Mouse (Mus musculus): ENCODE results near the gene Dennd2d.

Dennd2d gene

DNA sequence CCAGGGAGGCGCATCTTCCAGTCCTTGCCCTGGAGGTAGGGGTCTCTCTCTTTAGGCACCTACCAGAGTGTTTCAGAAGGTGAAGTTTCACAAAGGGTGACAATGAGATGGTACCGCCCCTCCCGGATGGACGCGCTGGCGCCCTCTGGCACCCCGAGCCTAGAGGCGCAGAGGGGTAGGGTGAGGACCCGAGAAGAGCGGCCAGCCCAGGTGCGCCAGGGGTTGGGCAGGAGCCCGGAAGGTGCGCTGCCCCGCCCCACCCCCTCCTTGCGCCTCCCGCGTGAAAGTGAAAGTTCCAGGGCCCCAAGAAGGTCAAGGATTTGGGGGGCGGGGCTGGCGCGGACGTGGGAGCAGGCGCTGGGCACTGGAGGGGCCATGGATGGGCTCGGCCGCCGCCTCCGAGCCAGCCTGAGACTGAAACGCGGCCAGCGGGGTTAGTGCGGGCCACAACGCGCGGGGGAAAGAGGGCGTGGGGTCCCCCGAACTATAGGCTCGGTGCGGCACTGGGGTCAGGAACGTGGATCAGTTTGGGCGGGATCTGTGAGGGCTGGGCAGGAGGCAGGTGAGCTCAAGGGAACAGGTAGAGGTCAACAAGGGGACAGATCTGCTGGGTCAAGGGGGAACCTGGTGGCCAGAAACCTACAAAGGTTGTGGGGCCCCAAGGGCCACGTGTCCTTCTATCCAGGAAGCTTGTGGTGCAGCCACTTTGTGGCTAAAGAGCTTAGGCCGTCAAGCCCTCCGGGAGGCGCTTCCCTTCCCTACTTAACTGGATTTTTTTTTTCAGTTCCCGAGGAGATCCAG lies at the start of gene Dennd2d:
Gene Dennd2d (plus strand): TSS at position 125 of the 801 bp plus-strand sequence.
- DNase-seq = no peak

DNA sequence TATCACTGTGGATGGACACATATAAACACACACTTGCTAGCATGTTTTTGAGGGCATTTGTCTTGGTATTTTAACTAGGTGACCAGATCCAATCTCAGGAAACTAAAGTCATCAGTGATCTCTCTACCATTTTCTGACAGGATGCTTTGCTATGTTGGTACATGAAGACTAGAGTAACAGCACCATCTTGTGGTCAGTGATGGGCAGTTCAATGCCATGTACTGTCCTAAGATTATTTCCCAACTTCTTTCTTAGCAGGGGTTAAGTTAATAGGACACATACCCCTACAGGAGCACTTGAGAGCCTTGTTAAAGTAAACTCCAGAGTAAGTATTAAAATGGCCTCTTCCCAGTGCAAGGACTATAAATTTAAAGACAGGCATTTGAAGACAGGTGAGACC lies 33.6 kb upstream of the Dennd2d start:
- DNase-seq = peak; percentile 42 to 51

DNA sequence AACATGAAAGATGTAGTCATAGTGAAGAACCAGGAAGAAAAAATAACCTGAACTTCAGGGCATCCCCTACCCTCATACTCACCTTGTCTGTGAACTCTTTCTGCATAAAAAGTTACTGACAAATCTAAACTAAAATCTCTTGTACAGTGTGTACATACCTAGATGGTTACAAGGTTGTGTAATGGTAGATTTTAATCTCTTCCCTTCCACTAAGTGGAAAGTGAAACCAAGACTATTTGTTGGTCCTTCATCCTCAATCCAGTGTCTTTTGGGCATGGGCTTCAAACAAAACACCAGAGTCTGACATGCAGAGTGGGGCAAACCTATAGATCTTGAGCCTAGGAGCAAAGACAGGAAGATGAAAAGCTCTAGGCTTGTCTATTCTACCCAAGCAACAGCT lies 33.2 kb upstream of the Dennd2d start:
- no peak for DNase-seq

DNA sequence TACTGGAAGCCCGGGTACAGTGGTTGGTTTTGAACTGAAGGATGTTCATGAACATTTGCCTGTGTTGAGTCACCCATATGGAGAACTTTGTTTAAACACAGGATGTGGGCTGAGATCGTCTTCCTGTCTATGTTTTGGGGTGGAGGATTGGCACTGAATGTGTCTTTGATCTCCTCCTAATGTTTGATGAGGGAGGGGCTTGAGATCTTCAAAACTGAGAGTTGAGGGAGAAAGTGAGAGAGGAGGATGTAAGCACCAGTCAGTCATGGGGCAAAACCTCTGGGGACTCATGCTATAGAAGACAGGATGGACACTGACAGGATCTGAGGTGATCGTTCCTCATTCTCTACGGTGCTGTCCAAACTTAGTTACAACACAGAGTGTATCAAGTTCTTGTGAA lies 32.6 kb upstream of the Dennd2d start:
- DNase-seq = no peak

DNA sequence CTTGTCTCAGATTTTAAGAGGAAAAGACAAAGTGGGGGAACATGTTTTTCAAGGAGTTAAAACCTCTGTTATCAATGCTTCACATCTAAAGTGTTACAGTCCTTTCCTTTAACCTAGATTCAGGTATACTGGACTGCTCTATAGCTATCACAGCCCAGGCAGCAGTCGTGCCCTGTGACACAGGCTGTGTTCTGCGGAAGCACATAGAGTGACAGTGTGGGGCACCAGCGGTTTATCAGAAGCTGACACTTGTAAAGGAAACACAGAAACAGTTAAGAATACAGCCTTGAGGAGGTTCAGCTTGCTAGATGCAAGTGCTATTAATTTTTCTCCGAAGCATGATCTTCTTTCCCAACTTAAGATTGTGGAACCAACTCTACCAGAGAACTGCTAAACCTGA lies 29.6 kb upstream of the Dennd2d start:
- no peak for DNase-seq

DNA sequence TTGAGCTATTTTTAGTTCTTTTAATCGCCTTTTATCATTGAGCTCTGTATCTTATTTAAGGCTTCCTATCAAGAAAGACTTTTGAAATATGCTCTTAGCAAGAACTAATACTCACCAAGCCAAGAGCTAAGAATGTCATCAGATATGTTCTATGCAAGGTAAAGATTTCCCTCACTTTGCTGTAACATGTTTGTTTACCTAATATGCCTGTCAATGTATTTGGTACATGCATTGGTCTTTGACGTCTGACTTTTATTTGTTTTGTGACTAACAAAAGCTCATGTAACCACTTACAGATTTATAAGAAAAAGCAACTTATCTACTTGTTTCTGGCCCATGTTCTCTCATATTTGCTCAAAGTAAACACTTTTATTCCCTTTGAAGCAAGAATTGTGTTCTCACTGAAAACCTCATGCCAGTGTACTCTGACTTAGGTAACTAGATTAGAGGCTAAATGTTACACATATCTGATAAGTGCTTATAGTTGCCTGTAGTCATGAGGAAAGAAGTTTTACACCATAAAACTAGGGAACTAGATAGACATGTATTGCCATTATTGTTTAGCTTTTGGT lies 24.8 kb upstream of the Dennd2d start:
- DNase-seq = no peak

DNA sequence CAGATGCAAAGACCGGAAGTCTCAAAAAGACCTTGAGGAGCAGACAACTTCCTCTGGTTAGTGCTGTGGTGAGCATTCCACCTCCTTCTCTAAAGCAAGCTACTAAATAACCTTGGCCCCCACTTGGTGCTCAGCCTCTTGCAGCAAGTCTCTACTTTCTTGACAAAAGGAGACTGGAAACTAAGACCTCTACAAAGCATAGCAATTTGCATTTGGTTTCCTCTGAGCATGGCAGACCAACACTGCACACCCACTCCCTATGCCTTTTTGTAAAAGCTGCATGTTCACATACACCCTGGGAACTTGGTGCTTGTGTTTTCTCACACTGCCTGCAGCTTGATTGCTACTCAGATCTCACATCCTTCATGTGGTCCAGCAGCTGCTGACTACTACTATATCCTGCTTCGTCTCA lies 20.1 kb upstream of the Dennd2d start:
- DNase-seq = no peak

DNA sequence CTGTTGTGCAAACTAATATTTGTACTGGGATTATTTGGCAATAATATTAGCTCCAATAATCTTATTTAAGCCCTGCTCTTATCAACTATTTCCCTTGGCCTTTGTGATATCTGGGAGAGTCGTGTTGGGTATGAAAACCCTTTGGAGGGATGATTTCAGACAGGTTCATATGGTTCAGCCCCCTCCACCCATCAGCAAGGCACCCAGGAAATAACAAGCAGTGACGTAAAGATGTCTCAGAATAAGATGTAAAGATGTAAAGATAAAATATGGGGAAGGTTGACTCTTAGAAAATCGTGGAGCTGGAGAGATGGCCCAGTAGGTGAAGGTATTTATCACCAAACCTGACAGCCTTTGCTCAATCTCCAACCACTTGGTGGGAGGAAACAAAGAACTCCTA lies 19.7 kb upstream of the Dennd2d start:
- no peak for DNase-seq

DNA sequence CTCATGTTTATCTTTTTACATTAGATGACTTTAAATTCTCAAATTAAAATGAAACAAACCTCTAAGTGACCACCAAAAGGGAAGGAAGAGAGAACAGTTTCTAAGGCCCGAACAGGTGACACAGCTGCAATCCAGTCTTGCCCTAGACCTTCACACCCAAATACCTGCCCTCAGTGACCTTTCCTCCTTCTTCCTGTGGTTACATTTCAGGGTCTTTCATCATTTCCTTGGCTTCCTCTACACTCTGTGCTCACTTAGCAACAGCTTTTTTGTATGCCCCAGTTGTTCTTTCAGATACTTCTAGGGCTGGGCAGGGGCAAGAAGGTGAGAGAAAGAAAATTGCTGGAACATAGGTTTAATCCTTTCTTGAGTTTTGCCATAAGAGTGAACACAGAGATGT lies 17.5 kb upstream of the Dennd2d start:
- no peak for DNase-seq

DNA sequence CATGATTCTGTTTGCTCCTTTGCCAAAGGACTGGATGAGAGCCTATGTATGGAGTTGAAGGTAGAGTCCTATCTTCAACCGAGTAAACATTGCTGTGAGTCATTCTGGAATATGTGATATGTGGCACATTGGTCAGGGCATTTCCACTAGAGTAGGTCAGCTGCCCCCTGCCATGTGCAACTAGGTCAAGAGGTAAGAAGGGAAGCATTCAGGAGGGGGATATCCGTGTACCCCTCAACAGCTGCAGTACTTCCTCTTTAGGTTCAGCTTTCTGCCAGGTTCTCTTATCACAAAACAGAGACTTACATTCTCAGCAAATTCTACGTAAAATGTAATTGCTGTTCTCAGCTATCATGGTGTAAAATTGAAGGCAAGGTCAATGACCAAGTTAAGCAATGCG lies 8.0 kb upstream of the Dennd2d start:
- DNase-seq = no peak

DNA sequence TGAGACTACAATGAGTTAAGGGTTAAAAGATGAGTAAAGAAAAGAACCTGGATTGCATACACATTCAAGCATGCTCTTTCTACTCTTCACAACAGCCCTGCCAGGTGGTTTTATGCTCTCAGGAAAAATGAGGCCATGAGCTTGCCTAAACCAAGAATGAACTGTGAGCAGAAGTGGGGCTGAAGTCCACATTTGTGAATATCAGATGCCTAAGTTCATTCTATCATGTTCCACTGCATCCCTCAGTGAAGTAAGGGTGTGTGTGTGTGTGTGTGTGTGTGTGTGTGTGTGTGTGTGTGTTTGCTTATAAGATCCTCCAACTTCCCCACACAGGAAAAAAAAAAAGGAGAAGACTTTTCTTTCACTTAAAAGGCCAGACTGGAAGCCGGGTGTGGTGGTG lies 5.3 kb upstream of the Dennd2d start:
- no peak for DNase-seq

DNA sequence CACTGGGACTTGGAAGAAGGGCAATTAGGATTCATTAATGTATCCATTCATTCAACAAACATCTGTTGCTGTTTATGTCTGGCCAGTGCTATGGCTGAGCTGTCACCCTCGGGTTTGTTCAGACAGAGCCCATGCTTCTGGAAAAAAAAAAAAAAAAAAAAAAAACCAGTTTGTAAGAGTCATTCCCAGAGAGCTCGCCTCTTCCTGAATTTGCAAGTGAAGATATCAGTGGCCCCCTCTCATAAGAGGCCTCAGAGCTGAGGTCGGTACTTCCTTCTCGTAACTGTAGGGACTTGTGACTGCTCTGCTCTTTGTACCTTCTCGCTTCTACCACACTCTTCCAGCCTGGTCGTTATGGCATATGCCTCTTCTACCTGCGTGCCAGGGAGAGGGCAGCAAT lies 1.1 kb downstream of the Dennd2d start:
- no peak for DNase-seq

DNA sequence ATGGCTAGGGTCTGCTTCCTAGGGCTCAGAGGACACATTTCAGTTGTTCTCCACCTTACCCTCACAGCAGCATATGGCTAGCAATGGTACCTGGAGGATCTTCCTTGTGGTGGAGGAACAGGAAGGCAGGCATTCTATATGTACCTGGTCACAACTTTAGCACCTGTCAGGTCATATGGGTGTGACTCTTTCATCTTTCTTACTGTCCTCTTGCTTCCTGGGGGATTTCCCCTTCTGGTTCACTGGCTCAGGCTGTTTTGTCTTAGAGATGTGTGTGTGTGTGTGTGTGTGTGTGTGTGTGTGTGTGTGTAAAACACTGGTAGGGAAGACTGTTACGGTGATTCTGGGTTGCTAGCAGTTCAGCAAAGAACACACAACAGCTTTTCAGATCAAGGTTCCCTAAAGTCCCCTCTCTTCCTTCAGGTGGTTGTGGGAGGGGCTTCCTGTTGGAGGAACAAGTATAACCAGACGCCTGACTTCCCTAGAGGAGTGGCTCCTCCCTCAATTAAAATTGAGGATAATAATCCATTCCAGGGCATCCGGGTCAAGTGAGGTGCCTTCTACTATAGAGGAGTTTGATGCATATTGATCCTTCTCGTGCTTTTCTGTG lies 1.7 kb downstream of the Dennd2d start:
- no peak for DNase-seq

DNA sequence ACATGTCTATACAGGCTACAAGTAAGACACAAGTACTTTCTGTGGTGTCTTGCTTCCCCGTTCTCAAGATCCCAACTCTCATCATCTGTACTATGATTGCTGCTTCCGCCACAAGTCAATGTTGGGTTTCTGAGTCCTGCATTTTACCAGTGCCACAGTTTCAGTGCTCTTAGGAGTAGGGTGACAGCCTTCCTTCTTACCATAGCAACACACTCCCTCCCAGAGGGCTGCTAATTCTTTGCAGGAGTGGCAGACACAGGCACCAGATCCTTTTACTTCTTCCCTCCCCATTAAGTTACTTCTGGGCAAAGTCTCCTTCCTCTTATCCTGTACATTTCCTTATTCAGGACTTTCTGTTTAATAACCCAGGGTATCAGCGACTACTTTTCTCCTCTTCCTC lies 2.7 kb downstream of the Dennd2d start:
- no peak for DNase-seq

DNA sequence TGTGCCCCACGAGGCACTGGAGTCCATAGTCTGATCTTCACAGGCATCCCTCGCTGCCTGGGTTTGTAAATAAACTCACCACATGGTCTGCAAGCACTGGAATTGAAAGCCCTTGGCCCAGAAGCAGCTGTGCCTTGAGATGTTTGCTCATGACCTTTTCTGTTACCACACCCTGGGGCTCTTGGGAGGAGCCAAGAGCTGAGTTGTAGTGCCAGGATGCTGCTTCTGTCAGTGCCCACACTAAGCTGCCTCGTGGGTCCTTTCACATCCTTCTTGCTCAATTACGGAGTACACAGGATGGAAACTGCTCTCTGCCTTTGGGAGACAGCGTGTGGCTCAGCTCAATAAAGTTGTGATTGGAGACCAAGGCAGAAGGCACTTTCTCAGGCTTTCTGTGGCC lies 3.6 kb downstream of the Dennd2d start:
- DNase-seq = no peak

DNA sequence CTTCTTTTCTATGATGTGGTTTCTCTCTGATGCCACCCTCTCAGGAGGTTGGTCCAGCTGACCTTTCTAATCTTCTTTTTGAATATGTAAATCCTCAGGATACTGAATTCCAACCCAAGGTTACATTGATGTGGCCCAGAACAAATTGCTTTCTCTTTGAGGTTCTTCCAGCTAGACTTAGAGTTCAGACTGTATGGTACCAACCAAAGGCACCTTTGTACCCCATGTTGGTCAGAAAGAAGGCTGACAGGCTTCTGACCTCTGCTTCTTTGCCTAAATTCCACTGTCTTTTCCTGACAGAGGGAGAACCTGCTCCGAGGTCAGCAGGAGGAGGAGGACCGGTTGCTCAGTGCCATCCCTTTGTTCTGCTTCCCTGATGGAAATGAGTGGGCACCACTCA lies 5.3 kb downstream of the Dennd2d start:
- no peak for DNase-seq

DNA sequence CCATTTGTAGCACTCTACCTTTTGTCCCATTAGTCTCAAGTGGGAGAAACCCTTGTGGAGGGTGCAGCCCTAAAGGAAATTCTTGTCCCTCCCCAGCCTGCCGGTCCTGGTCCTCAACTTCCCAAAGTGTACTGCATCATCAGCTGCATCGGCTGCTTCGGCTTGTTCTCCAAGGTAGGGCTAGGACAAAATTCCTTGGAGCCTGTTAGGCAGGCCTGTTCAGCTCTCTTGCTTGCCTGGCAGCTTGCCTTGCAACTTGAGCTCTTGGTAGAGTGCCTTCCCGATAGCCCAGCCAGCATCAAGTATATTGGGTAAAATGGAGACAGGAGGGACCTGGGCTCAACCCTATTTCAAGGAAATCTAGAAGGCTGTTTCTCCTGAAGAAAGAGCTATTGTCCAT lies 8.0 kb downstream of the Dennd2d start:
- no peak for DNase-seq

DNA sequence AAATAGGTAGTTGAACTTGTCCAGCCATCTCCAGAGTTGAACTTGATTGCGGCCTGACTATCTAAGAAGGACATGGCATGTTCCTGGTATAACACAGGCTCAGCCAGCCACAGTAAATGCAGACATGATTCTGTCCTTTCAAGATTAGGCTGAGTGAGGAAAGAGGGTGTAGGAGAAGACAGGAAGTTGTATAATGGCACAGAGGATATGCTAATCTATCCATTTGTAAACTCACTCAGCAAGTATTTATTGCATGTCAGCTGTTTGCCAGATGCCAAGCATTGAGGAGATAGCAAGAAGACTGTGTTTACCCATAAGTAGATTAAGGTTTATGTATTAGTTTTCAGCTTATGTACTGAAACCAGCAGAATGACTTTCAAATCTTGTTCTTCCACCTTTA lies 10.5 kb downstream of the Dennd2d start:
- no peak for DNase-seq

DNA sequence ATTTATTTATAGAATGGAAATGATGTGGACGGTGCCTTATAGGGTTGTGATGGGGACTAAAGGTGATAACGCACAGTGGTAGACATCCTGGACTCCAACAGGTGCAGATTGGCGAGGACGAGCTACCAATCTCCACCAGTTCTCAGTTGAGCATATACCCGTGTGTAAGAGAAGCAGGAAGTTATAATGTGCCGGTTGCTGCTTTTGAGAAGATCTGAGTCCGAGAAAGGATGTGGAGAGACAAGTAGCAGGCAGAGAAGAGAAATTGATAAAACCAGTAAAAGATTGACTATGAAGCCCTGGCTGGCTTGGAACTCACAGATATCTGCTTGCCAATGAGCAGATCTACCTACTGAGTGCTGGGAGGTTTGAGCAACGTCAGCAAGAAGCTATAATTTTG lies 11.0 kb downstream of the Dennd2d start:
- DNase-seq = no peak

DNA sequence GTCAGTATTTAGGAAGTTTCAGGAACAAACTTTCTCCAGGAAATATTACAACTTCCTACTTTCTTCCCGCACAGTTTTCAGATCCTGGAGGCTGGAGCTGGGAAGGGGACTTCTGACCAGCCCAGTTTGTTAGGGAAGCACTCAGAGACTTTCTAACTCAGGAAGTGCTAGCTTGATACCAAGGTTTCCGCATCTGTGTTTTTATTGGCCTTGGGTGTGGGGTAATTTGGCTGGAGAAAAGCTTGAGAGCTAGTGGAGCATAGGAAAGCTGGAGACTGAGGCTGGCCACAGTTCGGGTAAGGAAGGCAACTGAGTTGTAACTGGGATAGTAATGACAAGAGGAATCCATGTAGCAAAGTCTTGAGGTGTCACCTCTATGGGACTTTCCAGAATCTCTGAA lies 11.7 kb downstream of the Dennd2d start:
- no peak for DNase-seq

DNA sequence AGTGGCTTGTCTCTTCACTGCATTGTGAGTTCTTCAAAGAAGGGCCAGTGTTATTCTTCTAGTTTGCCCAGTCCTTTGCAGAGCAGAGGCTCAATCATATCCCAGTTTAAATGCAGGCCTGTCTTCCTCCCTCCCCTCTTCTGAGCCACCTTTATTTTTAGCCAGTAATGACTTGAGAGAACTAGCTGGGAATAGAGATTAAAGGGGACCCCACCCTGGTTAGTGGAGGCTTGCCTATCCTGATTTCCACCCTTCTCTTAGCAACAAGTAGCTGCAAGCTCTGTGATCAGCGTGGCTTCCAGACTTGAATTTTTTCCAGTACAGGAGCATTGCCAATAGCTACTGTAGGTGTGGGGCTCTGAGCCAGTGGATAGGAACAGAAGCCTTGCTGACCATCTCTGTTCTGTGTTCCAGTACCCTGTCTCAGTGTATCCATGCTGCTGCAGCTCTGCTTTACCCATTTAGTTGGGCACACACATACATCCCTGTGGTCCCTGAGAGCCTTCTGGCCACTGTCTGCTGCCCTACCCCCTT lies 12.3 kb downstream of the Dennd2d start:
- no peak for DNase-seq

DNA sequence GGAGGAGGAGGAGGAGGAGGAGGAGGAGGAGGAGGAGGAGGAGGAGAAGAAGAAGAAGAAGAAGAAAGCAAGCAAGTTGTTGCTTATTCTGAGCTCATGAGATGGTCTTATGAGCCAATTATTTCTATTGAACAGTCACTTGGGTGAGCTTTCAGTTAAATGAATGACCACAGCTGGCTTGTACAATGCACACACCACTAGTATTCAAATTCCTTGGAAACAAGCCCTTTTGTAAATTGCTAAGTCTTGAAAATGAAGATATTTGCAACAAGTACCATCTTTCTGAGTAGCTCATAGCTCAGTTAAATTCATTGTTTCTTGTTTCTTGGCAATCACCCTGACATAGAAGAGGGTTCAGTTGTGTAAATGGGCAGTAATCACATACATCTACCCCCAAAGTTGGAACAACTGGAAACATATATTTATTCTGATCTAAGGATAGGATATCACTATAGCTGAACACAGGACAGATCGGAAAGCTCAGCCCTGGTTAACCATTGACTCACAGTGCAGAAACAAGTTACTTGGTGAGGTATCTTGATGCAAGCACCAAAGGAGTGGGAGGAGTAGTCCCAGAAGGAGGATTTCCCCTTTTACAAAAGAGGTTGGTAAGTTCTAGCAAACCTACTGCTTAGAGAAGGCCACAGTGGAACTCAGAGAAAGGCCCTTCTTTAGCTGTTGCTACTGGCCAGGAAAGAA lies 13.3 kb downstream of the Dennd2d start:
- DNase-seq = no peak

DNA sequence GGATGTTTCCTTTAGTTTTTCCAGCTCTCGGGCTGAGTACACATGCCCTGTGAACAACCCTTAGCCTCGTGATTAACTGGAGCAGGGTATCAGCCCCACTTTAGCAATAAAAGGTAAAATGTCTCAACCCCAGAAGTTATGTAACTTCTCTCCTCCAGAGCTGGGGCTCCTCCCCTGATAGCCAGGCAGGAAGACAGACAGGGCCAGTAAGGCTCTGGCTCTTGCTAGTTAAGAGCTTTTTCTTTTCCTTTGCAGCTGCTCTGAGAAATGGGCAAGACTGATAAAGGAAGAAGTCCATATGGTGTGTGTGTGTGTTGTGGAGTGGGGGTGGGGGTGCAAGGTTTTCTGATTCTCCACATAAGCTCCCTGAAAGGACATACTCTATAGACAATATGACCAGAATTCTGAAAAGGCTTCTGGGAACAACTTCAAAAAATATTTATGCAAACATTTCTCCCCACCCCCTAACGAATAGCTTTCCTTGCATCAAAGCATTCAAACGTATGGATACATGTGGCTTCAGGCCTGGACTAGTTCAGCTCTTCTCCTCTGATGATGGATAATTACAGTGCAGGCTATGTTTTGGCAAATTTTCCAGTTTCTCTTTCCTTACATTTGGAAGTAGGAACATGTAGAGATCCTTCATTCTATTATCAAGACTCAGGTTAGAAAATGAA lies 14.0 kb downstream of the Dennd2d start:
- no peak for DNase-seq
